Mouse (Mus musculus) liver, embryonic 12.5 days (tissue): Measurements from ENCODE around the gene Mus81. TPM values are rescaled to one million over a fixed set of nuclear protein-coding genes. Genes with fewer than 3 reads are reported as not detected.

Source experiments
- ATAC-seq: fragments of 200-750 bp; cut with Nextera tagmentation; 2 replicates; pipeline ENCODE4 v1.8.0; 2017; ENCODE audit warnings: moderate number of reproducible peaks, mild to moderate bottlenecking, moderate library complexity
- H3K27ac ChIP-seq: fragments of 300-500 bp; sonication (generic); 2 replicates; pipeline ENCODE4 v1.5.1; 2016; ENCODE audit warnings: mild to moderate bottlenecking
- H3K27me3 ChIP-seq: fragments of 300-500 bp; sonication (generic); replicated peaks from 2 replicates; pipeline ENCODE4 v1.6.1; 2016; ENCODE audit warnings: mild to moderate bottlenecking, moderate library complexity
- H3K36me3 ChIP-seq: fragments of 300-500 bp; sonication (generic); 2 replicates; pipeline ENCODE4 v1.6.1; 2016; ENCODE audit warnings: mild to moderate bottlenecking, moderate library complexity
- H3K4me1 ChIP-seq: fragments of 300-500 bp; sonication (generic); 2 replicates; pipeline ENCODE4 v1.6.1; 2016
- H3K4me2 ChIP-seq: fragments of 300-500 bp; sonication (generic); 2 replicates; pipeline ENCODE4 v1.6.1; 2016; ENCODE audit warnings: mild to moderate bottlenecking, moderate library complexity
- H3K4me3 ChIP-seq: fragments of 300-500 bp; sonication (generic); 2 replicates; pipeline ENCODE4 v1.5.1; 2016; ENCODE audit warnings: mild to moderate bottlenecking, moderate library complexity
- H3K9ac ChIP-seq: fragments of 300-500 bp; sonication (generic); 2 replicates; pipeline ENCODE4 v1.6.1; 2016; ENCODE audit warnings: mild to moderate bottlenecking, moderate library complexity
- H3K9me3 ChIP-seq: fragments of 300-500 bp; sonication (generic); replicated peaks from 2 replicates; pipeline ENCODE4 v1.6.1; 2016; ENCODE audit warnings: mild to moderate bottlenecking, moderate library complexity
- WGBS: fragments of 180-500 bp; shearing (Covaris S2); methylation state at CpG from one replicate; pipeline ENCODE4 v1.1.7; 2016; ENCODE audit not compliant: insufficient replicate concordance; 5-methylcytosine and 5-hydroxymethylcytosine counted together
- polyA plus RNA-seq: library from polyadenylated mRNA; unstranded; fragments of >200 nt; fragmentation: Nextera tagmentation; extraction: Ambion mirVana; gene quantifications from 2 replicates; pipeline ENCODE4 v1.2.1, GENCODE M21; 2016

Mus81 gene
- 22.2 and 22.9 TPM in 2 replicates for polyA plus RNA-seq

GRCm38 (mm10) chr19:5487768-5488550, at the start of gene Mus81:
Gene Mus81 (minus strand): TSS chr19:5488402.
- H3K9ac ChIP-seq: peak within 1 kb of the TSS; percentile 99
- peak within 1 kb of the TSS; percentile 100 for H3K27ac ChIP-seq
- WGBS: under 1% methylated on average over 39 of the region's 39 CpGs
- peak within 1 kb of the TSS; percentile 99 for H3K4me3 ChIP-seq
- peaks cover 54% of the 10 kb centered on the region for H3K4me1 ChIP-seq
- H3K27me3 ChIP-seq: no peaks in the 10 kb centered on the region
- peak within 1 kb of the TSS; percentile 94 for H3K4me2 ChIP-seq
- H3K9me3 ChIP-seq: no peaks in the 10 kb centered on the region
- H3K36me3 ChIP-seq: peaks cover 47% of the 10 kb centered on the region
- ATAC-seq: peak; percentile 75

GRCm38 (mm10) chr19:5532520-5532919, 44.3 kb upstream of the Mus81 start:
- no peaks in the 10 kb centered on the region for H3K36me3 ChIP-seq
- no peak overlapping the region for H3K4me2 ChIP-seq
- no peak overlapping the region for H3K27ac ChIP-seq
- H3K9ac ChIP-seq: no peak overlapping the region
- no peaks in the 10 kb centered on the region for H3K9me3 ChIP-seq
- WGBS: 59% methylated on average over 8 of the region's 8 CpGs
- H3K4me3 ChIP-seq: no peak overlapping the region
- ATAC-seq: no peak
- peaks cover 5% of the 10 kb centered on the region for H3K4me1 ChIP-seq
- H3K27me3 ChIP-seq: peaks cover 19% of the 10 kb centered on the region

- 62% methylated on average over 7 of the region's 7 CpGs for WGBS
- Histone ChIP-seq H3K27me3 (peaks cover 12% of the 10 kb centered on the region), H3K9ac (no peak overlapping the region), H3K4me1 (peaks cover 5% of the 10 kb centered on the region), H3K9me3 (no peaks in the 10 kb centered on the region), H3K27ac (no peak overlapping the region), H3K36me3 (no peaks in the 10 kb centered on the region), H3K4me3 (no peak overlapping the region), H3K4me2 (no peak overlapping the region)
- ATAC-seq: no peak
These were observed 41.9 kb upstream of the Mus81 start for GRCm38 (mm10) chr19:5530138-5530524.

- Histone ChIP-seq H3K27me3 (peaks cover 12% of the 10 kb centered on the region), H3K4me3 (peak overlapping the region; percentile 23; the same call in 1 of the 2 replicates), H3K36me3 (no peaks in the 10 kb centered on the region), H3K27ac (no peak overlapping the region), H3K9me3 (no peaks in the 10 kb centered on the region), H3K4me1 (peaks cover 5% of the 10 kb centered on the region), H3K4me2 (peak overlapping the region; percentile 45), H3K9ac (peak overlapping the region; percentile 31; the same call in 1 of the 2 replicates)
- ATAC-seq: peak; percentile 94
- 21% methylated on average over 20 of the region's 20 CpGs for WGBS
These were observed 41.3 kb upstream of the Mus81 start for GRCm38 (mm10) chr19:5529325-5530137.

GRCm38 (mm10) chr19:5525204-5525603, 37.0 kb upstream of the Mus81 start:
- peaks cover 5% of the 10 kb centered on the region for H3K4me1 ChIP-seq
- WGBS: 64% methylated on average over 5 of the region's 5 CpGs
- H3K27me3 ChIP-seq: peaks cover 9% of the 10 kb centered on the region
- H3K4me2 ChIP-seq: no peak overlapping the region
- no peaks in the 10 kb centered on the region for H3K9me3 ChIP-seq
- H3K4me3 ChIP-seq: no peak overlapping the region
- no peak overlapping the region for H3K27ac ChIP-seq
- no peak for ATAC-seq
- H3K36me3 ChIP-seq: no peaks in the 10 kb centered on the region
- H3K9ac ChIP-seq: no peak overlapping the region

- no peak overlapping the region for H3K9ac ChIP-seq
- no peak for ATAC-seq
- H3K4me3 ChIP-seq: no peak overlapping the region
- 63% methylated on average over 3 of the region's 3 CpGs for WGBS
- no peaks in the 10 kb centered on the region for H3K9me3 ChIP-seq
- H3K4me2 ChIP-seq: no peak overlapping the region
- H3K36me3 ChIP-seq: no peaks in the 10 kb centered on the region
- 0 out of 2 replicates have a peak, but pooled peaks cover 4% of the 10 kb centered on the region for H3K27me3 ChIP-seq
- no peak overlapping the region for H3K27ac ChIP-seq
- no peaks in the 10 kb centered on the region for H3K4me1 ChIP-seq
These were observed 30.5 kb upstream of the Mus81 start for GRCm38 (mm10) chr19:5518721-5519120.

- Histone ChIP-seq H3K36me3 (no peaks in the 10 kb centered on the region), H3K9me3 (no peaks in the 10 kb centered on the region), H3K4me2 (no peak overlapping the region), H3K27ac (no peak overlapping the region), H3K27me3 (no peaks in the 10 kb centered on the region), H3K4me1 (peaks cover 12% of the 10 kb centered on the region), H3K9ac (no peak overlapping the region), H3K4me3 (no peak overlapping the region)
- 72% methylated on average over 8 of the region's 8 CpGs for WGBS
- ATAC-seq: no peak
These were observed 28.8 kb upstream of the Mus81 start for GRCm38 (mm10) chr19:5516906-5517505.

- no peak for ATAC-seq
- no peak overlapping the region for H3K4me3 ChIP-seq
- 82% methylated on average over 7 of the region's 7 CpGs for WGBS
- no peak overlapping the region for H3K9ac ChIP-seq
- H3K27me3 ChIP-seq: no peaks in the 10 kb centered on the region
- no peak overlapping the region for H3K4me2 ChIP-seq
- H3K36me3 ChIP-seq: no peaks in the 10 kb centered on the region
- H3K4me1 ChIP-seq: peaks cover 21% of the 10 kb centered on the region
- no peak overlapping the region; the same call in 1 of the 2 replicates for H3K27ac ChIP-seq
- H3K9me3 ChIP-seq: no peaks in the 10 kb centered on the region
These were observed 27.9 kb upstream of the Mus81 start for GRCm38 (mm10) chr19:5515840-5516777.

- 42% methylated on average over 3 of the region's 3 CpGs for WGBS
- H3K9ac ChIP-seq: no peak overlapping the region
- H3K36me3 ChIP-seq: no peaks in the 10 kb centered on the region
- H3K4me3 ChIP-seq: no peak overlapping the region
- no peaks in the 10 kb centered on the region for H3K9me3 ChIP-seq
- H3K27ac ChIP-seq: no peak overlapping the region
- H3K27me3 ChIP-seq: no peaks in the 10 kb centered on the region
- no peak for ATAC-seq
- H3K4me1 ChIP-seq: peaks cover 46% of the 10 kb centered on the region
- H3K4me2 ChIP-seq: peak overlapping the region; percentile 97
These were observed 24.8 kb upstream of the Mus81 start for GRCm38 (mm10) chr19:5513005-5513349.

- peak overlapping the region; percentile 40; the same call in 1 of the 2 replicates for H3K9ac ChIP-seq
- 22% methylated on average over 12 of the region's 12 CpGs for WGBS
These were observed 24.1 kb upstream of the Mus81 start for GRCm38 (mm10) chr19:5512091-5513004.

More at GRCm38 (mm10) chr19:5512091-5513004, 24.1 kb upstream of the Mus81 start:
- Histone ChIP-seq H3K36me3 (no peaks in the 10 kb centered on the region), H3K27ac (peak overlapping the region; percentile 53), H3K4me1 (peaks cover 48% of the 10 kb centered on the region), H3K4me2 (peak overlapping the region; percentile 97), H3K4me3 (peak overlapping the region; percentile 68), H3K27me3 (no peaks in the 10 kb centered on the region), H3K9me3 (no peaks in the 10 kb centered on the region)
- ATAC-seq: no peak
